Mouse (Mus musculus) small intestine, adult 2 months (tissue): ENCODE results near the gene Tmem211.

Source experiments
- CTCF ChIP-seq: fragments of 200-500 bp; IDR thresholded peaks from 2 replicates; pipeline ENCODE4 v1.5.1; 2012; ENCODE audit warnings: low read depth, mild to moderate bottlenecking, control low read depth, inconsistent platforms, low read length, moderate library complexity, mixed read lengths; ENCODE audit not compliant: insufficient replicate concordance, insufficient read length; ENCODE audit errors: extremely low read depth
- POLR2A ChIP-seq: fragments of 200-500 bp; IDR thresholded peaks from 2 replicates; pipeline ENCODE4 v1.6.1; 2012; ENCODE audit warnings: low read depth, mild to moderate bottlenecking, control low read depth, inconsistent platforms, low read length, moderate library complexity

DNA sequence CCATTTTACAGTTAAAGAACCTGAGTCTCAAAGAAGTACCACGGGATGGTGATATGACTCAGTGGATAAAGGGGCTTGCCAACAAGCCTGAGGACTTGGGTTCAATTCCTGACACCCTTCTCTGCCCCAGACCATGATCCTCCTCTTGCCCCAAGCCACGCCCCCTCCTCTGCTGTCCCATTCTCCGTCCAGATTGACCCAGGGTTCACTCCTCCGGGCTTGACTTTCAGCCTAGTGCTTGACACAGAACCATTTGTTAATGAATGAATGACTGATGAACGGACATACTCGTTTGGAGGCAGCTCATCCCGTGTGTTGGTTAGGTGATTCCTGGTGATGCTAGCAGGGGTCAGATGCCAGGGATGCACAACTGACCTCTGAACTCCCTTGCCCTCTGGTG is 6.8 kb upstream of the Tmem211 start:
- TF ChIP-seq CTCF: no peak
- no peak for TF ChIP-seq POLR2A
